Mouse (Mus musculus): ENCODE results near the gene Nol12.

GRCm38 (mm10) chr15:78895741-78896140 is 39.0 kb upstream of the Nol12 start:
- TF ChIP-seq MYOD1 (IDR thresholded peaks at IDR 0.05; ENCODE audit: control insufficient read depth in 1 of 3, insufficient read length in 2 of 3, low read depth in 2 of 3) (no peak), MAX (IDR thresholded peaks at IDR 0.05; ENCODE audit: low read depth) (no peak), POLR2A (IDR thresholded peaks at IDR 0.05; ENCODE audit: insufficient read length, low read depth) (no peak), E2F4 (IDR thresholded peaks at IDR 0.05; ENCODE audit: insufficient read depth) (no peak)
